Mouse (Mus musculus) stomach, adult 2 months (tissue): Measurements from ENCODE around the gene Gpr146. TPM values are rescaled to one million over a fixed set of nuclear protein-coding genes. Genes with fewer than 3 reads are reported as not detected.

ENCODE experiments used
- polyA plus RNA-seq: library from polyadenylated mRNA; depleted of rRNA; stranded (reverse); fragments of >200 nt; gene quantifications from 2 replicates; pipeline ENCODE4 v1.2.3, GENCODE M21; 2012; rRNA removed

The Gpr146 gene
- 5.1 and 6.3 TPM in 2 replicates for polyA plus RNA-seq

DNA sequence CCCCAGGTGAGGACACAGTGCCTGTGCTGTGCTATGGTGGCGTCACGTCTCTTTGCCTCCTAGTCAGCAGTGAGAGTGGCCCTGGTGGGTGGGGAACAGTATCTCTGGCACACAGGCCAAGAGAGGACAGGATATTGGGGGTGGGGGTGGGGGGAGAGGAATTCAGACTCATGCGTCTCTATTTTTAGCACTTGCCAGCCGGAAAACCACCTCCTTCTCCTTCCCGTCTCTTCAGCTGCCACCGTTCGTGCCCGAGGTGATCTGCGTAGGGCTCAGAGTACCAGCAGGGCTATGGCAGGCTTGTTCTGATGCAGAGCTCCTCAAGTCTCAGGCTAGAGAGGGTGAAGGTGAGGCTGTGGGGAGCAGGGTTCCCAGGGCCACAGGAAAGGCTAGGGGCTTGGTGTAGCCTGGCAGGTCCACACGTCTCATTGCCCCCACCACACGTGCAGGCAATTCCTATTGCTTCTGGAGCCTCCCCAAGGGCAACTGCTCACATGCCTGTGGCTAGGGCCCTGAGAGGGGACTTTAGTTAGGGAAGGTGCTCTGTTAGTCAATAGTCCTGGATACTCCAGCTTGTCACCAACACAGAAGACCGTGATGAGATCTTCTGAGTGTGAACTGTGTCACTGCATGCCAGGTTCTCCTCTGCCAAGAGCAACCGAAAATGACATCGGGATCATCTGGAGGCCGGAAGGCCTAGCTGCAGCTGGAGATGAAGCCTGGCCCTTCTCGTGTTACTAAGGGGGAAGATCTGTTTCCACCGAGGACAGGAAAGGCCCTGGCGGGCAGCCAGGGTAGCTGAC lies at the start of gene Gpr146:
Gpr146 (plus strand) TSS at position 230 of the 803 bp plus-strand sequence.

DNA sequence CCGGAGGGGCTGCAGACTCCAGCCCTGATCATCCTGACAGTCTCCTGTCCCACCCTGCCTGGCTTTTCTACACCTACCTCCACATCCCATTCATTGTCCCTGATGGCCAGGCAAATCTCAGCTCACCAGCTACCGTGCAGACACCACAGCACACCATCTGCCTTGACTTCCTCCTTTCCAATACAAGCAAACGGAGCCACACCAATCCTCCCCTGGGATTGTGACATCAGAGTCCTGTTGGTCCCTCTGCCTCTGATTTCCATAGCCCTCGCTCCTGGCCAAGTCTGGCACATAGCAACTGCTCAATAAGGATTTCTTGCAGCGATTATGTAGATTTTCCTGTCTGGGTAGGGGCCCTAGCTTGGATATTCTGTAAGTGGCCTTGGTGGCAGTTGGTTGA lies 26.4 kb upstream of the Gpr146 start, which contains the start of gene Cox19:
Cox19 (minus strand) TSS at position 285 of the 400 bp plus-strand sequence.

DNA sequence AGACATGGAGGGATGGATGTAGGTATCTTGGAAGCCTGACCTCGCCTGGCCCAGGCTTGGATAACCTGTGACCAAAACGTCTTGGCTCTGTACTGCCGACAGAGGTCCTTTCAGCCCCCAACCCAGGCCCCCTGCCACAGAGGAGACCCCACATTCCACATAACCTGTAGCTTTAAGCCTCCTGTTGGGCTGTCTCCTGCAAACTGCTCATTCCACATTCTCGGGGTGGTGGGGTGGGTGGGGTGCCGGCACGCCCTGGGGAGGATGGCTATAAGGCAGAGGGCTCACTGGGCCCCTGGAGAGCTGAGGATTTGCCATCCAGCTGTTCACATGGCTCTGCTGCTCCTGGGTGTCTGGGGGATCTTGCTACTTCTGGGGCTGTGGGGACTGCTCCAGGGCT lies 25.2 kb upstream of the Gpr146 start, which contains the start of gene Cyp2w1:
Cyp2w1 (plus strand) TSS at position 301 of the 400 bp plus-strand sequence.

GRCm38 (mm10) chr5:139404801-139405401 lies 27.4 kb downstream of the Gpr146 start, which contains the start of gene C130050O18Rik:
Gene C130050O18Rik, plus strand, starts transcription at chr5:139405280.

DNA sequence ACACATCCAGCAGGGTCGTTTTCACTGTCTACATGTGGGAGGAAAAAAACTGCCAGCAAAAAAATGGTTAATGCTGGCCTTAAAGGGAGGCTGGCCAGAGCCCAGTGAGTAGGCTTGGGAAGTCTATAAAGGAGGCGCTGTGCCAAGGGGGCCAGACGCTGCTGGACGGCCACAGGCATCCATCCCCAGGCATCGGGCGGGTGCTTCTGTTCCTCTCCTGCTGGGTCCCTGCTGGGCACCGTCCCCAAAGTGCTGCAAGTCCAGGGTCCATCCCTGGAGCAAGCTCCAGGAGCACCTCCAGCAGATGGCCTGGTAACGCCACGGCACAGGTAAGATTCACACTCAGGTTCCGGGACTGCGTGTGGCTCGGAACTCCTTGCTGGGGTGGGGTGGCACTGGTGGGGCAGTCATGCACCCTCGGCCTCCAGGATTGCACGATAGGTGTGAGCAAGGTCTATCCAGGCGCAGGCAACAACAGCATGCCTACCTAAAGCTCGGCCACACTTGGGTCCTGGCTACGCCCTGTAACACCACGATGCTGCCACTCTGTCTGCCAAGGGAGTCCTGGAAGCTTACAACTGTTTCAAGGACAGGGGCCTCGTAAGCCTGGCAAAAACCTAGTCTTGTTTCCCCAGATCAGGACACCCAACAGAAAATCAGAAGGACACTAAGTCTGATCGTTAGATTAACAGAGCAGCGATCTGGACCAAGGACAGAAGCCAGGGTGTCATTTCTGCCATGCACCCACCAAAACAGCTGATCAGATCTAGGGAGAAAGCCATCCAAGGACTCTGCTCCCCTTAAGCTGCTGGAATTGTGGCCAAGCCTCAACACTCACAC lies 45.7 kb downstream of the Gpr146 start, which contains the start of gene Gper1:
Gper1 (plus strand) TSS at position 126 of the 840 bp plus-strand sequence.

Other genes starting within 250 kb of the Gpr146 start
- 3.5 and 4.0 TPM in 2 replicates for gene Prkar1b, start 227.7 kb upstream of the Gpr146 start, polyA plus RNA-seq
- 9.1 and 9.9 TPM in 2 replicates for gene Dnaaf5, start 227.5 kb upstream of the Gpr146 start, polyA plus RNA-seq
- gene Sun1, start 177.1 kb upstream of the Gpr146 start, polyA plus RNA-seq, result 9.5 and 14.7 TPM in 2 replicates
- 62.7 and 125 TPM in 2 replicates for gene Get4, start 125.4 kb upstream of the Gpr146 start, polyA plus RNA-seq
- 15.3 and 20.9 TPM in 2 replicates for gene Adap1, start 52.1 kb upstream of the Gpr146 start, polyA plus RNA-seq
- 69.5 and 86.5 TPM in 2 replicates for gene Cox19, start 26.3 kb upstream of the Gpr146 start, polyA plus RNA-seq
- gene Cyp2w1, start 25.1 kb upstream of the Gpr146 start, polyA plus RNA-seq, result 0.12 and 0.61 TPM in 2 replicates
- gene C130050O18Rik, start 27.6 kb downstream of the Gpr146 start, polyA plus RNA-seq, result 1.4 and 1.9 TPM in 2 replicates
- 16.3 and 24.9 TPM in 2 replicates for gene Gper1, start 45.5 kb downstream of the Gpr146 start, polyA plus RNA-seq
- gene 3110082I17Rik, start 82.8 kb downstream of the Gpr146 start, polyA plus RNA-seq, result 6.3 and 7.6 TPM in 2 replicates
- 6.8 and 8.1 TPM in 2 replicates for gene Zfand2a, start 106.9 kb downstream of the Gpr146 start, polyA plus RNA-seq
- not detected in 2 replicates for gene Uncx, start 165.8 kb downstream of the Gpr146 start, polyA plus RNA-seq